Mouse (Mus musculus) intestine, postnatal 0 days (tissue): ENCODE measurements around the gene Klkb1. TPM values are rescaled to one million over a fixed set of nuclear protein-coding genes. Genes with fewer than 3 reads are reported as not detected.
"Not testable (repeated sequence)": the region's sequence is repeated elsewhere in the genome, so short reads cannot be mapped to it uniquely, and the experiment has no call there.

Source experiments
- ATAC-seq: fragments of 200-750 bp; cut with Nextera tagmentation; 2 replicates; pipeline ENCODE4 v1.8.0; 2017; ENCODE audit warnings: mild to moderate bottlenecking, moderate TSS enrichment, moderate library complexity
- H3K27ac ChIP-seq: fragments of 300-500 bp; sonication (generic); 2 replicates; pipeline ENCODE4 v1.5.1; 2014; ENCODE audit warnings: mild to moderate bottlenecking, low read depth, low read length, moderate library complexity
- H3K27me3 ChIP-seq: fragments of 300-500 bp; sonication (generic); replicated peaks from 2 replicates; pipeline ENCODE4 v1.6.1; 2014; ENCODE audit warnings: low read length, mixed read lengths; ENCODE audit not compliant: control insufficient read depth, insufficient read depth
- H3K36me3 ChIP-seq: fragments of 300-500 bp; sonication (generic); 2 replicates; pipeline ENCODE4 v1.6.1; 2014; ENCODE audit warnings: mild to moderate bottlenecking, moderate library complexity; ENCODE audit not compliant: control insufficient read depth, insufficient read depth
- H3K4me1 ChIP-seq: fragments of 300-500 bp; sonication (generic); replicated peaks from 2 replicates; pipeline ENCODE4 v1.6.1; 2014; ENCODE audit warnings: antibody characterized with exemption, low read length, mixed read lengths; ENCODE audit not compliant: control insufficient read depth, insufficient read depth
- H3K4me2 ChIP-seq: fragments of 300-500 bp; sonication (generic); replicated peaks from 2 replicates; pipeline ENCODE4 v1.6.1; 2014; ENCODE audit warnings: low read depth, mild to moderate bottlenecking, moderate library complexity
- H3K4me3 ChIP-seq: fragments of 300-500 bp; sonication (generic); 2 replicates; pipeline ENCODE4 v1.5.1; 2014; ENCODE audit warnings: low read depth, low read length
- H3K9ac ChIP-seq: fragments of 300-500 bp; sonication (generic); 2 replicates; pipeline ENCODE4 v1.6.1; 2014; ENCODE audit warnings: mild to moderate bottlenecking, low read depth, low read length
- H3K9me3 ChIP-seq: fragments of 300-500 bp; sonication (generic); 2 replicates; pipeline ENCODE4 v1.6.1; 2016; ENCODE audit warnings: mixed run types; ENCODE audit not compliant: control insufficient read depth
- CTCF ChIP-seq: sonication (generic); IDR thresholded peaks from 2 replicates; pipeline ENCODE4 v1.5.1; 2016; ENCODE audit warnings: low read depth, mild to moderate bottlenecking, control low read depth, antibody characterized with exemption, moderate library complexity
- WGBS: fragments of 180-500 bp; shearing (Covaris S2); extraction: QIAGEN DNeasy Blood & Tissue Kit; methylation state at CpG from one replicate; pipeline ENCODE4 v1.1.7; 2014; 5-methylcytosine and 5-hydroxymethylcytosine counted together
- polyA plus RNA-seq: library from polyadenylated mRNA; unstranded; fragments of >200 nt; fragmentation: Nextera tagmentation; extraction: Ambion mirVana; gene quantifications from 2 replicates; pipeline ENCODE4 v1.2.1, GENCODE M21; 2015

The Klkb1 gene
- polyA plus RNA-seq, 1 experiment from 2014 or later, result not detected

GRCm38 (mm10) chr8:45329206-45329980, 34.7 kb upstream of the Klkb1 start:
- Histone ChIP-seq H3K9me3 (no peaks in the 10 kb centered on the region), H3K4me1 (peaks cover 3% of the 10 kb centered on the region; the same call in 1 of the 2 replicates), H3K36me3 (no peaks in the 10 kb centered on the region), H3K27me3 (no peaks in the 10 kb centered on the region), H3K4me3 (no peak overlapping the region), H3K4me2 (no peak overlapping the region), H3K27ac (no peak overlapping the region), H3K9ac (no peak overlapping the region)
- no peak for TF ChIP-seq CTCF
- 84% methylated on average over 6 of the region's 6 CpGs for WGBS
- no peak for ATAC-seq

- not testable (repeated sequence) for H3K36me3 ChIP-seq, H3K27ac ChIP-seq, ATAC-seq, H3K4me3 ChIP-seq, H3K9ac ChIP-seq, H3K27me3 ChIP-seq, H3K9me3 ChIP-seq, H3K4me1 ChIP-seq, H3K4me2 ChIP-seq
These were observed 32.4 kb upstream of the Klkb1 start for GRCm38 (mm10) chr8:45327076-45327475.

GRCm38 (mm10) chr8:45324151-45324550, 29.5 kb upstream of the Klkb1 start:
- Histone ChIP-seq H3K27ac (no peak overlapping the region), H3K27me3 (0 out of 2 replicates have a peak, but pooled peaks cover 5% of the 10 kb centered on the region), H3K9me3 (no peaks in the 10 kb centered on the region), H3K4me1 (no peaks in the 10 kb centered on the region), H3K4me2 (no peak overlapping the region), H3K36me3 (no peaks in the 10 kb centered on the region), H3K9ac (no peak overlapping the region), H3K4me3 (no peak overlapping the region)
- WGBS, result 56% methylated on average over 4 of the region's 4 CpGs
- ATAC-seq, result no peak
- no peak for TF ChIP-seq CTCF

- no peak overlapping the region for H3K4me2 ChIP-seq
- 0 out of 2 replicates have a peak, but pooled peaks have one; percentile 38 for ATAC-seq
- 0 out of 2 replicates have a peak, but pooled peaks cover 5% of the 10 kb centered on the region for H3K27me3 ChIP-seq
- no peak overlapping the region for H3K27ac ChIP-seq
- TF ChIP-seq CTCF, result no peak
- H3K36me3 ChIP-seq, result no peaks in the 10 kb centered on the region
- no peak overlapping the region for H3K4me3 ChIP-seq
- H3K9me3 ChIP-seq, result no peaks in the 10 kb centered on the region
- no peaks in the 10 kb centered on the region for H3K4me1 ChIP-seq
- H3K9ac ChIP-seq, result no peak overlapping the region
- WGBS, result 49% methylated on average over 2 of the region's 2 CpGs
These were observed 26.7 kb upstream of the Klkb1 start for GRCm38 (mm10) chr8:45321365-45321764.

GRCm38 (mm10) chr8:45320930-45321329, 26.3 kb upstream of the Klkb1 start:
- ATAC-seq, result no peak
- WGBS, result 39% methylated on average over 1 of the region's 1 CpGs
- Histone ChIP-seq H3K27me3 (0 out of 2 replicates have a peak, but pooled peaks cover 5% of the 10 kb centered on the region), H3K9me3 (no peaks in the 10 kb centered on the region), H3K4me2 (no peak overlapping the region), H3K36me3 (no peaks in the 10 kb centered on the region), H3K4me3 (no peak overlapping the region), H3K9ac (no peak overlapping the region), H3K27ac (no peak overlapping the region), H3K4me1 (no peaks in the 10 kb centered on the region)
- no peak for TF ChIP-seq CTCF

- TF ChIP-seq CTCF, result no peak
- no peaks in the 10 kb centered on the region for H3K36me3 ChIP-seq
- H3K9ac ChIP-seq, result no peak overlapping the region
- no peaks in the 10 kb centered on the region for H3K27me3 ChIP-seq
- no peak overlapping the region for H3K4me3 ChIP-seq
- H3K9me3 ChIP-seq, result no peaks in the 10 kb centered on the region
- no peak overlapping the region for H3K27ac ChIP-seq
- H3K4me2 ChIP-seq, result no peak overlapping the region
- no peaks in the 10 kb centered on the region for H3K4me1 ChIP-seq
- ATAC-seq, result no peak
- WGBS, result 88% methylated on average over 4 of the region's 4 CpGs
These were observed 16.3 kb upstream of the Klkb1 start for GRCm38 (mm10) chr8:45310967-45311366.
